9 mouse cellular contexts compared by ENCODE assay signal in genomic region chr5:34635665-34636192, GRCm38 (mm10). TPM values are rescaled to one million over a fixed set of nuclear protein-coding genes. Genes with fewer than 3 reads are reported as not detected.
DNase-seq lines count a peak whose midpoint lies in the region; ATAC-seq and TF ChIP-seq lines count a peak whose summit lies in the region.
"Had no signal": no experiment of that assay in that cellular context is flagged by ENCODE, and none has a peak within 500 bp of the region (broad histone marks: within the 10 kb centered on the region; RNA-seq: fewer than 3 reads in every experiment).

No protein-coding gene starts in this region.

- H3K4me3 ChIP-seq in heart, embryonic 10.5 days, result peak overlapping the region; percentile 73
- H3K4me3 ChIP-seq in E14TG2a.4 (replicated peaks; ENCODE audit: low read length), result peak overlapping the region; percentile 87
- peak overlapping the region; percentile 58 for H3K4me3 ChIP-seq in embryonic facial prominence, embryonic 15.5 days (replicated peaks)
- H3K4me3 ChIP-seq in limb, embryonic 10.5 days, result peak overlapping the region; percentile 71
- H3K4me3 ChIP-seq in neural tube, embryonic 15.5 days (replicated peaks), result peak overlapping the region; percentile 64

- no peaks in the 10 kb centered on the region for H3K27me3 ChIP-seq in heart, embryonic 10.5 days (ENCODE audit: insufficient read depth, poor library complexity, severe bottlenecking)
- H3K27me3 ChIP-seq in E14TG2a.4 (ENCODE audit: insufficient read depth, low read length), result no peaks in the 10 kb centered on the region
- no peaks in the 10 kb centered on the region for H3K27me3 ChIP-seq in embryonic facial prominence, embryonic 15.5 days
- no peaks in the 10 kb centered on the region for H3K27me3 ChIP-seq in limb, embryonic 10.5 days (ENCODE audit: low read depth, poor library complexity, severe bottlenecking)
- no peaks in the 10 kb centered on the region for H3K27me3 ChIP-seq in neural tube, embryonic 15.5 days (replicated peaks)
- H3K27me3 ChIP-seq: Patski had no signal

- 49% methylated on average over 10 of the region's 10 CpGs for WGBS in heart, embryonic 10.5 days
- 59% methylated on average over 10 of the region's 10 CpGs for WGBS in embryonic facial prominence, embryonic 15.5 days
- 65% methylated on average over 10 of the region's 10 CpGs for WGBS in limb, embryonic 10.5 days
- 61% methylated on average over 10 of the region's 10 CpGs for WGBS in neural tube, embryonic 15.5 days

- peak overlapping the region; percentile 56; the same call in 1 of the 2 replicates for H3K27ac ChIP-seq in heart, embryonic 10.5 days
- H3K27ac ChIP-seq in embryonic facial prominence, embryonic 15.5 days (replicated peaks), result peak overlapping the region; percentile 90; the same call in 1 of the 2 replicates
- H3K27ac ChIP-seq in limb, embryonic 10.5 days, result peak overlapping the region; percentile 90
- no peak overlapping the region for H3K27ac ChIP-seq in neural tube, embryonic 15.5 days (replicated peaks)

- no peak for TF ChIP-seq CTCF in E14TG2a.4 (conservative IDR thresholded peaks at IDR 0.05; ENCODE audit: low read length)

- H3K4me1 ChIP-seq in heart, embryonic 10.5 days, result peaks cover 28% of the 10 kb centered on the region
- peaks cover 81% of the 10 kb centered on the region for H3K4me1 ChIP-seq in E14TG2a.4 (replicated peaks; ENCODE audit: low read depth, low read length)
- H3K4me1 ChIP-seq in embryonic facial prominence, embryonic 15.5 days, result peaks cover 37% of the 10 kb centered on the region
- peaks cover 31% of the 10 kb centered on the region for H3K4me1 ChIP-seq in limb, embryonic 10.5 days
- H3K4me1 ChIP-seq in neural tube, embryonic 15.5 days, result peaks cover 30% of the 10 kb centered on the region

- no peak for DNase-seq in heart, embryonic 10.5 days (ENCODE audit: low spot score)
- no peak for DNase-seq in heart, postnatal 25 days (ENCODE audit: low spot score)
- peak; percentile 33 for DNase-seq in limb, embryonic 10.5 days (ENCODE audit: low spot score)
- no peak for DNase-seq in yolk sac, embryonic 10.5 days (ENCODE audit: low spot score)
- DNase-seq in adrenal gland, postnatal 14 days, result no peak

- H3K4me2 ChIP-seq in embryonic facial prominence, embryonic 15.5 days (replicated peaks), result peak overlapping the region; percentile 88
- peak overlapping the region; percentile 91 for H3K4me2 ChIP-seq in neural tube, embryonic 15.5 days

- H3K36me3 ChIP-seq in heart, embryonic 10.5 days, result peaks cover 81% of the 10 kb centered on the region
- peaks cover 82% of the 10 kb centered on the region for H3K36me3 ChIP-seq in E14TG2a.4 (ENCODE audit: insufficient read depth, low read length)
- H3K36me3 ChIP-seq in embryonic facial prominence, embryonic 15.5 days, result peaks cover 79% of the 10 kb centered on the region
- peaks cover 86% of the 10 kb centered on the region for H3K36me3 ChIP-seq in limb, embryonic 10.5 days
- peaks cover 75% of the 10 kb centered on the region for H3K36me3 ChIP-seq in neural tube, embryonic 15.5 days

- intact Hi-C loops in heart, postnatal 25 days (cut with DNase I), result loop anchor here (2.0 kb wide), 1 partner anchor 117 kb away; no protein-coding TSS in a partner anchor

- no peak for ATAC-seq in embryonic facial prominence, embryonic 15.5 days (ENCODE audit: insufficient number of reproducible peaks, low FRiP score, low TSS enrichment, low read depth)
- ATAC-seq in neural tube, embryonic 15.5 days (ENCODE audit: low FRiP score), result no peak

- peak overlapping the region; percentile 75; the same call in 1 of the 2 replicates for H3K9ac ChIP-seq in embryonic facial prominence, embryonic 15.5 days
- peak overlapping the region; percentile 86 for H3K9ac ChIP-seq in neural tube, embryonic 15.5 days (replicated peaks)

- H3K9me3 ChIP-seq in heart, embryonic 10.5 days, result no peaks in the 10 kb centered on the region
- no peaks in the 10 kb centered on the region for H3K9me3 ChIP-seq in E14TG2a.4 (ENCODE audit: low read length)
- no peaks in the 10 kb centered on the region for H3K9me3 ChIP-seq in embryonic facial prominence, embryonic 15.5 days (replicated peaks)
- H3K9me3 ChIP-seq in limb, embryonic 10.5 days (replicated peaks), result no peaks in the 10 kb centered on the region
- no peaks in the 10 kb centered on the region for H3K9me3 ChIP-seq in neural tube, embryonic 15.5 days (replicated peaks)

RNA-seq across cellular contexts. Expression of gene Mfsd10, which starts 1.3 kb away (rescaled TPM):
- polyA plus RNA-seq in heart, embryonic 10.5 days (2016; fragmentation: Nextera tagmentation; extraction: Ambion mirVana), result 84.7 and 105 TPM in 2 replicates
- total RNA-seq in heart, postnatal 25 days (2021), result 10 to 100 TPM in 1 of 2 experiments, 1 to 10 TPM in 1; 9.5 to 15.6 TPM
- 126 and 148 TPM in 2 replicates for polyA plus RNA-seq in embryonic facial prominence, embryonic 15.5 days (2015; fragmentation: Nextera tagmentation; extraction: Ambion mirVana)
- 105 and 111 TPM in 2 replicates for polyA plus RNA-seq in limb, embryonic 10.5 days (2016; fragmentation: Nextera tagmentation; extraction: Ambion mirVana)
- 105 and 108 TPM in 2 replicates for polyA plus RNA-seq in neural tube, embryonic 15.5 days (2015; fragmentation: Nextera tagmentation; extraction: Ambion mirVana)
- 37.6 and 40.3 TPM in 2 replicates for total RNA-seq in adrenal gland, postnatal 14 days (2021)

RNA-seq across cellular contexts. Expression of gene Nop14, which starts 24.2 kb away (rescaled TPM):
- polyA plus RNA-seq in heart, embryonic 10.5 days (2016; fragmentation: Nextera tagmentation; extraction: Ambion mirVana), result 21.0 and 30.8 TPM in 2 replicates
- 1 to 10 TPM; 9.1 to 9.3 TPM for total RNA-seq in heart, postnatal 25 days (2021)
- 23.3 and 26.2 TPM in 2 replicates for polyA plus RNA-seq in embryonic facial prominence, embryonic 15.5 days (2015; fragmentation: Nextera tagmentation; extraction: Ambion mirVana)
- 29.1 and 31.9 TPM in 2 replicates for polyA plus RNA-seq in limb, embryonic 10.5 days (2016; fragmentation: Nextera tagmentation; extraction: Ambion mirVana)
- 19.8 and 21.4 TPM in 2 replicates for polyA plus RNA-seq in neural tube, embryonic 15.5 days (2015; fragmentation: Nextera tagmentation; extraction: Ambion mirVana)
- 21.9 and 26.8 TPM in 2 replicates for total RNA-seq in adrenal gland, postnatal 14 days (2021)

RNA-seq across cellular contexts. Expression of gene Grk4, which starts 24.4 kb away (rescaled TPM):
- polyA plus RNA-seq in heart, embryonic 10.5 days (2016; fragmentation: Nextera tagmentation; extraction: Ambion mirVana), result 0.92 and 2.0 TPM in 2 replicates
- total RNA-seq in heart, postnatal 25 days (2021), result under 1 TPM; 0.55 to 0.67 TPM
- polyA plus RNA-seq in embryonic facial prominence, embryonic 15.5 days (2015; fragmentation: Nextera tagmentation; extraction: Ambion mirVana), result 2.7 and 4.6 TPM in 2 replicates
- polyA plus RNA-seq in limb, embryonic 10.5 days (2016; fragmentation: Nextera tagmentation; extraction: Ambion mirVana), result 0.73 and 1.3 TPM in 2 replicates
- polyA plus RNA-seq in neural tube, embryonic 15.5 days (2015; fragmentation: Nextera tagmentation; extraction: Ambion mirVana), result 3.5 and 3.7 TPM in 2 replicates
- total RNA-seq in adrenal gland, postnatal 14 days (2021), result 2.1 and 2.7 TPM in 2 replicates
